Mouse (Mus musculus): ENCODE results near the gene Zfhx3. TPM values are rescaled to one million over a fixed set of nuclear protein-coding genes. Genes with fewer than 3 reads are reported as not detected.

Zfhx3 gene
- total and polyA plus RNA-seq, 2 experiments = 1.3 to 1.5 TPM

GRCm38 (mm10) chr8:108510641-108511325 lies 568.3 kb downstream of the Zfhx3 start:
- H3K4me3 ChIP-seq (ENCODE audit: insufficient read depth, low read depth, low read length) = no peak overlapping the region
- no peaks in the 10 kb centered on the region for H3K36me3 ChIP-seq (ENCODE audit: control insufficient read depth, insufficient read depth, low read length)
- H3K9ac ChIP-seq (ENCODE audit: low read depth, low read length) = no peak overlapping the region
- H3K79me2 ChIP-seq (ENCODE audit: control insufficient read depth, insufficient read depth, low read length) = no peaks in the 10 kb centered on the region
- DNase-seq (ENCODE audit: extremely low read depth, low read depth, low spot score) = no peak
- H3K27ac ChIP-seq (replicated peaks; ENCODE audit: insufficient read depth, low read depth, low read length) = no peak overlapping the region
- H3K27me3 ChIP-seq (ENCODE audit: control insufficient read depth, insufficient read depth, low read length) = no peaks in the 10 kb centered on the region
- no peak for TF ChIP-seq CTCF (IDR thresholded peaks at IDR 0.05; ENCODE audit: low read depth, low read length)
- no peak for TF ChIP-seq POLR2A (IDR thresholded peaks at IDR 0.05; ENCODE audit: extremely low read depth, insufficient read depth, low read length)
- WGBS = 78% methylated on average over 14 of the region's 14 CpGs
- no peaks in the 10 kb centered on the region for H3K4me1 ChIP-seq (ENCODE audit: control insufficient read depth, insufficient read depth, low read length)

GRCm38 (mm10) chr8:108518116-108518515 lies 575.7 kb downstream of the Zfhx3 start:
- Histone ChIP-seq H3K79me2 (ENCODE audit: control insufficient read depth, insufficient read depth, low read length) (no peaks in the 10 kb centered on the region), H3K27me3 (ENCODE audit: control insufficient read depth, insufficient read depth, low read length) (no peaks in the 10 kb centered on the region), H3K4me1 (ENCODE audit: control insufficient read depth, insufficient read depth, low read length) (no peaks in the 10 kb centered on the region), H3K27ac (replicated peaks; ENCODE audit: insufficient read depth, low read depth, low read length) (no peak overlapping the region), H3K4me3 (ENCODE audit: insufficient read depth, low read depth, low read length) (no peak overlapping the region), H3K36me3 (ENCODE audit: control insufficient read depth, insufficient read depth, low read length) (no peaks in the 10 kb centered on the region), H3K9ac (ENCODE audit: low read depth, low read length) (no peak overlapping the region)
- no peak for DNase-seq (ENCODE audit: extremely low read depth, low read depth, low spot score)
- TF ChIP-seq POLR2A (IDR thresholded peaks at IDR 0.05; ENCODE audit: extremely low read depth, insufficient read depth, low read length) = no peak
- no peak for TF ChIP-seq CTCF (IDR thresholded peaks at IDR 0.05; ENCODE audit: low read depth, low read length)
- 91% methylated on average over 7 of the region's 7 CpGs for WGBS

GRCm38 (mm10) chr8:108522050-108522449 lies 579.6 kb downstream of the Zfhx3 start:
- DNase-seq (ENCODE audit: extremely low read depth, low read depth, low spot score) = no peak
- Histone ChIP-seq H3K4me1 (ENCODE audit: control insufficient read depth, insufficient read depth, low read length) (no peaks in the 10 kb centered on the region), H3K4me3 (ENCODE audit: insufficient read depth, low read depth, low read length) (no peak overlapping the region), H3K27ac (replicated peaks; ENCODE audit: insufficient read depth, low read depth, low read length) (no peak overlapping the region), H3K36me3 (ENCODE audit: control insufficient read depth, insufficient read depth, low read length) (no peaks in the 10 kb centered on the region), H3K9ac (ENCODE audit: low read depth, low read length) (no peak overlapping the region), H3K79me2 (ENCODE audit: control insufficient read depth, insufficient read depth, low read length) (no peaks in the 10 kb centered on the region), H3K27me3 (ENCODE audit: control insufficient read depth, insufficient read depth, low read length) (no peaks in the 10 kb centered on the region)
- 87% methylated on average over 4 of the region's 4 CpGs for WGBS
- TF ChIP-seq CTCF (IDR thresholded peaks at IDR 0.05; ENCODE audit: low read depth, low read length) = no peak
- TF ChIP-seq POLR2A (IDR thresholded peaks at IDR 0.05; ENCODE audit: extremely low read depth, insufficient read depth, low read length) = no peak

DNA sequence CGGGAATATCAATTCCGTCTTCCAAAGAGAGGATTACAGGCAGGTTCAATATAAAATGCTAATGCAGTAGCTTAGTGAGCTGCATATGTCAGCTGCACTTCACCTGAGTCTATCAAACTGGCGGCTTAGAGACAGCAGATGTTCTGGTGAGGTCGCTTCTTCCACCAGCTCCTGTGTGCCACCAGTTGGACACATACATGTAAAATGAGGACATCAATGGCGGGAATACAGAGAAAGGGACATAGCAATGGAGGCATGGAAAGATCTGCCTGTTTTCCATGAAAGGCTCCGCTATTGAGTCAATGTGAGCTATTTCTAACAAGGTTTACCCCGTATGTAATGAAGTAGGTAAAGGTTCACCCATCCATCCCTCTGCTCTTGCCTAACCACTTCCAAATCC lies 587.0 kb downstream of the Zfhx3 start:
- no peak for DNase-seq (ENCODE audit: extremely low read depth, low read depth, low spot score)
- Histone ChIP-seq H3K27ac (replicated peaks; ENCODE audit: insufficient read depth, low read depth, low read length) (no peak overlapping the region), H3K27me3 (ENCODE audit: control insufficient read depth, insufficient read depth, low read length) (no peaks in the 10 kb centered on the region), H3K4me1 (ENCODE audit: control insufficient read depth, insufficient read depth, low read length) (no peaks in the 10 kb centered on the region), H3K36me3 (ENCODE audit: control insufficient read depth, insufficient read depth, low read length) (no peaks in the 10 kb centered on the region), H3K9ac (ENCODE audit: low read depth, low read length) (no peak overlapping the region), H3K79me2 (ENCODE audit: control insufficient read depth, insufficient read depth, low read length) (no peaks in the 10 kb centered on the region), H3K4me3 (ENCODE audit: insufficient read depth, low read depth, low read length) (no peak overlapping the region)
- 91% methylated on average over 7 of the region's 7 CpGs for WGBS
- no peak for TF ChIP-seq CTCF (IDR thresholded peaks at IDR 0.05; ENCODE audit: low read depth, low read length)
- TF ChIP-seq POLR2A (IDR thresholded peaks at IDR 0.05; ENCODE audit: extremely low read depth, insufficient read depth, low read length) = no peak

GRCm38 (mm10) chr8:108535121-108535876 lies 592.9 kb downstream of the Zfhx3 start:
- no peak for DNase-seq (ENCODE audit: extremely low read depth, low read depth, low spot score)
- Histone ChIP-seq H3K9ac (ENCODE audit: low read depth, low read length) (no peak overlapping the region), H3K79me2 (ENCODE audit: control insufficient read depth, insufficient read depth, low read length) (no peaks in the 10 kb centered on the region), H3K36me3 (ENCODE audit: control insufficient read depth, insufficient read depth, low read length) (no peaks in the 10 kb centered on the region), H3K4me3 (ENCODE audit: insufficient read depth, low read depth, low read length) (no peak overlapping the region), H3K27me3 (ENCODE audit: control insufficient read depth, insufficient read depth, low read length) (no peaks in the 10 kb centered on the region), H3K27ac (replicated peaks; ENCODE audit: insufficient read depth, low read depth, low read length) (no peak overlapping the region), H3K4me1 (ENCODE audit: control insufficient read depth, insufficient read depth, low read length) (no peaks in the 10 kb centered on the region)
- 89% methylated on average over 16 of the region's 16 CpGs for WGBS
- TF ChIP-seq CTCF (IDR thresholded peaks at IDR 0.05; ENCODE audit: low read depth, low read length) (no peak), POLR2A (IDR thresholded peaks at IDR 0.05; ENCODE audit: extremely low read depth, insufficient read depth, low read length) (no peak)

DNA sequence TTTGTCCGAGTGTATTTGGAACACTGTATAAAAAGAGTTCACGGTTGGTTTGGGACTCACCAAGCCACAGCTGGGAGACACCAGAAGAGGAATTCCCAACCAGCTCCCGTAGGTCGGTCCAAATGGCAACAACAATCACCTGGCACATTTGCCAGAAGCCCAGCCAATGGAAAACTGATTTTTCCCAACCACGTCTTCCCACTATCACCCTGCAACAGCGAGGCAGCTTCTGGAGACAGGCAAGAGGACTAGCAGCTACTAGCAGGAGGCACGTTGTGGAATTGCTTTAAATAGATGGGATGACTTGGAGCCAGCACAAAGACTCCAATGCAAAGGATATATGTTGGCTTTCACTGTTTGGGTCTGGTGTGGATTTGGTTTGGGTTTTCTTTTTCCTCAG lies 593.7 kb downstream of the Zfhx3 start:
- Histone ChIP-seq H3K36me3 (ENCODE audit: control insufficient read depth, insufficient read depth, low read length) (no peaks in the 10 kb centered on the region), H3K79me2 (ENCODE audit: control insufficient read depth, insufficient read depth, low read length) (no peaks in the 10 kb centered on the region), H3K27me3 (ENCODE audit: control insufficient read depth, insufficient read depth, low read length) (no peaks in the 10 kb centered on the region), H3K4me3 (ENCODE audit: insufficient read depth, low read depth, low read length) (no peak overlapping the region), H3K27ac (replicated peaks; ENCODE audit: insufficient read depth, low read depth, low read length) (no peak overlapping the region), H3K4me1 (ENCODE audit: control insufficient read depth, insufficient read depth, low read length) (no peaks in the 10 kb centered on the region), H3K9ac (ENCODE audit: low read depth, low read length) (no peak overlapping the region)
- no peak for DNase-seq (ENCODE audit: extremely low read depth, low read depth, low spot score)
- TF ChIP-seq CTCF (IDR thresholded peaks at IDR 0.05; ENCODE audit: low read depth, low read length) (no peak), POLR2A (IDR thresholded peaks at IDR 0.05; ENCODE audit: extremely low read depth, insufficient read depth, low read length) (no peak)
- WGBS = 87% methylated on average over 7 of the region's 7 CpGs
